Mouse (Mus musculus) kidney, embryonic 16.5 days (tissue): ENCODE results near the gene Stk32c. TPM values are rescaled to one million over a fixed set of nuclear protein-coding genes. Genes with fewer than 3 reads are reported as not detected.

Source experiments
- polyA plus RNA-seq: library from polyadenylated mRNA; unstranded; fragments of >200 nt; fragmentation: Nextera tagmentation; extraction: Ambion mirVana; gene quantifications from 2 replicates; pipeline ENCODE4 v1.2.1, GENCODE M21; 2015

The Stk32c gene
- polyA plus RNA-seq, 1 experiment from 2014 or later, result 0.39 TPM

Other genes with a start within 250 kb of the Stk32c start
- gene Dpysl4, start 127.3 kb downstream of the Stk32c start, polyA plus RNA-seq, result 15.0 and 15.5 TPM in 2 replicates
- 2.8 and 3.3 TPM in 2 replicates for gene Lrrc27, start 319 bp downstream of the Stk32c start, polyA plus RNA-seq
- 9.1 and 10.6 TPM in 2 replicates for gene Pwwp2b, start 35.2 kb upstream of the Stk32c start, polyA plus RNA-seq
- gene Inpp5a, start 175.8 kb upstream of the Stk32c start, polyA plus RNA-seq, result 16.0 and 17.7 TPM in 2 replicates